Mouse (Mus musculus) hindbrain, embryonic 12.5 days (tissue): ENCODE measurements at regions not wholly inside any gene's neighbourhood (a gene's known extent, or its start where the extent isn't known, plus 50 kb on each side); places are given as distances from the start of the nearest gene placed in this dataset.

ENCODE experiments used
- ATAC-seq: fragments of 200-750 bp; cut with Nextera tagmentation; 2 replicates; pipeline ENCODE4 v1.8.0; 2017; ENCODE audit warnings: moderate TSS enrichment; ENCODE audit not compliant: low FRiP score
- H3K27ac ChIP-seq: fragments of 300-500 bp; sonication (generic); 2 replicates; pipeline ENCODE4 v1.5.1; 2016; ENCODE audit warnings: mild to moderate bottlenecking
- H3K27me3 ChIP-seq: fragments of 300-500 bp; sonication (generic); 2 replicates; pipeline ENCODE4 v1.6.1; 2016; ENCODE audit warnings: mild to moderate bottlenecking
- H3K36me3 ChIP-seq: fragments of 300-500 bp; sonication (generic); 2 replicates; pipeline ENCODE4 v1.6.1; 2016; ENCODE audit warnings: mild to moderate bottlenecking
- H3K4me1 ChIP-seq: fragments of 300-500 bp; sonication (generic); 2 replicates; pipeline ENCODE4 v1.6.1; 2016
- H3K4me2 ChIP-seq: fragments of 300-500 bp; sonication (generic); replicated peaks from 2 replicates; pipeline ENCODE4 v1.6.1; 2016; ENCODE audit warnings: mild to moderate bottlenecking
- H3K4me3 ChIP-seq: fragments of 300-500 bp; sonication (generic); 2 replicates; pipeline ENCODE4 v1.5.1; 2016; ENCODE audit warnings: mild to moderate bottlenecking
- H3K9ac ChIP-seq: fragments of 300-500 bp; sonication (generic); 2 replicates; pipeline ENCODE4 v1.6.1; 2016; ENCODE audit warnings: mild to moderate bottlenecking, moderate library complexity
- H3K9me3 ChIP-seq: fragments of 300-500 bp; sonication (generic); replicated peaks from 2 replicates; pipeline ENCODE4 v1.6.1; 2016; ENCODE audit warnings: mild to moderate bottlenecking
- WGBS: fragments of 180-500 bp; shearing (Covaris S2); methylation state at CpG from one replicate; pipeline ENCODE4 v1.1.7; 2016; 5-methylcytosine and 5-hydroxymethylcytosine counted together

DNA sequence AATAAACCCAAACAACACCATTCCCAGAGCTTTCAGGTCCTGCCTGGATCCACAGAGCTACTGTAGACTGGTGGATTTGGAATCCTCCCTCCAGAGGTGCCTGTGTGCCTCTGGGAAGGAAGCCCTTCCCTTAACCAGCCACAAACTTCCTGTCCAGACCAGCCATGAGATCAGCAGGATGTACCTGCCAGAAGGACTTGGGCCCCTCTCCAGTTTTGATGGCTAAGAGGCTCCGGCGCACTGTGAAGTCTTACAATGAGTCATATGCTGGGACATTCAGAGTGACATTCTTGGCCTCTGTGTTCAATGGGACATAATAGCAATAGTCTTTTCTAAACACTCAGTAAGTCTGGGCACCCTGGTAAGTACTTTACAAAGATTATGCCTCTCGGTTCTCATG lies 125.0 kb upstream of the Cdkn3 start:
- H3K4me2 ChIP-seq, result no peak overlapping the region
- H3K4me1 ChIP-seq, result peaks cover 4% of the 10 kb centered on the region
- no peak overlapping the region for H3K27ac ChIP-seq
- no peak for ATAC-seq
- H3K27me3 ChIP-seq, result peaks cover 15% of the 10 kb centered on the region
- WGBS, result 87% methylated on average over 3 of the region's 3 CpGs
- no peak overlapping the region for H3K4me3 ChIP-seq
- no peak overlapping the region for H3K9ac ChIP-seq
- H3K36me3 ChIP-seq, result no peaks in the 10 kb centered on the region
- no peaks in the 10 kb centered on the region for H3K9me3 ChIP-seq

DNA sequence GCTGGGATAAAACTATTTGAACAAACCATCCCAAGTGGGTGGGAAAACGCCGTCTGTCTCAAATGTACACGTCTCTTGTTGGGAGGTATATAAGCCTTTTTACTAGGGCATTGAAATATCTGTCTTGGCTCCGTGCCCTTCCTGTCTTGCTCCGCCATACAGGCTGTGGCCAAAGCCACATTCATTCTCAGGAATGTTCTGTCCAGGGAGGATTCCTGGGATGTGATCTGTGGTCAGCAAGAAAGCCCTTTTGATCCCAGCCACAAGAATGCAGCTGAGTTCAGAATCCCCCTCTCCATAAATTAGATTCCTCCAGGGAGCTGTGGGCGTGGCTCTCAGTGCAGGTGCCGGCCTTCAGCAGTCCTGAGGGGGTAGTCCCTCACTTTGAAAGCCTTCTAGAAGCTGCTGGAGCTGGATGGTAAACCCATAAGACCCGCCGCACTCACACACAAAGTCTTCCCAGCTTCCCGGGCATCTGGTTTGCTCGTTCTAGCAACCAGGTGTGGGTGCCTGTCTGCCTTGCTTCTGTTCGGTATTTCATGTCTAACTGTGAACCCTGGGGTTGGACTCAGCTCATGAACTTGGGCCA lies 125.6 kb upstream of the Cdkn3 start:
- WGBS, result 74% methylated on average over 12 of the region's 12 CpGs
- no peak overlapping the region for H3K4me3 ChIP-seq
- H3K9me3 ChIP-seq, result no peaks in the 10 kb centered on the region
- no peak overlapping the region for H3K9ac ChIP-seq
- ATAC-seq, result no peak
- no peak overlapping the region for H3K27ac ChIP-seq
- H3K4me1 ChIP-seq, result peaks cover 3% of the 10 kb centered on the region
- no peak overlapping the region for H3K4me2 ChIP-seq
- H3K36me3 ChIP-seq, result no peaks in the 10 kb centered on the region
- H3K27me3 ChIP-seq, result peaks cover 13% of the 10 kb centered on the region

DNA sequence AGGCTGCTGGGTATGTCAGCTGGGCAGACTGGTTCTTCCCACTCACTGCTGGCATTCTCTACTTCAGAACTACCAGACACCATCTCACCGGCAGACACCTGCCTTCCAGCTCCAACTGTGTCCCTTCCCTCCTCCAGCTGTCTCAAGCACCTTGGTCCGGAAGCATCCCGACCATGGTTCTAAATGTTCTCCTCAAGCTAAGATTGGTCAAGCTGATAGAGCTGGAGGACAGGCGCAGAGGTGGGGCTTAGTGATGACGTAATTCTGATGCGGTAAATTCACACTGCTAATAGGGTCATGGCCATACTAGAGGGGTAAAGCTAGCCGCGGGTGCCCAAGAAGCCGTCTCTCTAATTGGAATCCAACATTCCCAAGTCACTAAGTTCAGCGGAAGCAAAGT lies 126.1 kb upstream of the Cdkn3 start:
- H3K4me1 ChIP-seq, result no peaks in the 10 kb centered on the region
- WGBS, result 94% methylated on average over 10 of the region's 10 CpGs
- H3K9me3 ChIP-seq, result no peaks in the 10 kb centered on the region
- peaks cover 13% of the 10 kb centered on the region for H3K27me3 ChIP-seq
- no peak for ATAC-seq
- H3K4me3 ChIP-seq, result no peak overlapping the region
- no peak overlapping the region for H3K4me2 ChIP-seq
- no peak overlapping the region for H3K9ac ChIP-seq
- no peaks in the 10 kb centered on the region for H3K36me3 ChIP-seq
- no peak overlapping the region for H3K27ac ChIP-seq

DNA sequence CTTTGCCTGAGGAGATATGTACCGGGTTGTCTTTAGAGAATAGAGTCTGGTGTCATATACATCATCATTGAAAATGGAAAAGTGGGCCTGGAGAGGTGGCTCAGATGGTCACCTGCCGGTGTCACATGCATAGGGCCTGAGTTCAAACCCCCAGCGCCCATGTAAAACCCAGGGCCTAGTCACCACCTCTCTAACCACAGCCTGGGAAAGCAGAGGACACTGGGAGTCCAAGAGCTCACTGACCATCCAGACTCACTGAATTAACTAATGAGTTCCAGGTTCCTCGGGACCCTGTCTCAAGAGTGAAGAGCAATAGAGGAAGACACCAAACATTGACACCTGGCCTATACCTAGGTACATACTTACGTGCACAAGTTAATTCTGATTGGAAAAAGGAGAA lies 132.7 kb upstream of the Cdkn3 start:
- H3K9me3 ChIP-seq, result no peaks in the 10 kb centered on the region

DNA sequence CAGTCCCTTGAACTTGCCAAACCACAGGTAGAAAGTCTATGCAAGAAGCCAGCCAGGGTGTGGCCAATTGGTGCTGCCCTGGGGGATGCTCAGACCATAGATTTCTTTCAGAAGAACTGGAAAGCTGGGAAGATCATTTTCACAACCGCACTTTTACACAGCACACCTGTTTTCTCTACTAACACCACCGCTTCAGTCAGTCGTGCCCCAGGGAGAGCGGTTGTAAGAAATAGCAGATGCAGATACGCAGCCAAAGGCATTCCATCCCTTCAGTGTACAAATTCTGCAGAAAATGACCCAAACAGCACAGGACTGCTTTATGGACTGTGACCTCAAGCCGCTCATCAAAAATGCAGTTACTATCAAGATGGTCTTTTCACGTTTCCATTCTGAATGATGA lies 134.6 kb upstream of the Cdkn3 start:
- no peak for ATAC-seq
- H3K9ac ChIP-seq, result no peak overlapping the region

More for the DNA sequence above, 132.7 kb upstream of the Cdkn3 start:
- Histone ChIP-seq H3K36me3 (no peaks in the 10 kb centered on the region), H3K4me3 (no peak overlapping the region), H3K27me3 (no peaks in the 10 kb centered on the region), H3K4me1 (no peaks in the 10 kb centered on the region), H3K27ac (no peak overlapping the region), H3K9ac (no peak overlapping the region), H3K4me2 (no peak overlapping the region)
- ATAC-seq, result no peak
- 93% methylated on average over 5 of the region's 5 CpGs for WGBS

DNA sequence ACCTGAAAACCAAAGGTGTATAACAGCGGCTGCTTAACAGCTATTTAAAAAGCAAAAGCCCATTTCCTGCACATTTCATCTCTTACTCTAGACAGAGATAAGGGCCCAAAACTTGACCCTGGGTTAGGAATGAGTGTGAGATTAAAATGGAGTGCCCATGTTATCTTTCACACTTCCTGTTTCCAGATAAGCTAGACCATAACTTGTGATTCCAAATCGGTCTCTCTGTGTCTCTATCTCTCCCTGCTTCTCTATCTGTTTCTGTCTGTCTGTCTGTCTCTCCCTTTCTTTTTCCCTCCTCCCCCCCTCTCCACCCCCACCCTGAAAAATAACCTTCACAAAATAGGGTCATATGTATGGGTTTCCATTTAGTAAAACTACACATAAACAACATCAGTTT lies 136.7 kb upstream of the Cdkn3 start:
- Histone ChIP-seq H3K4me2 (no peak overlapping the region), H3K9ac (no peak overlapping the region), H3K27me3 (no peaks in the 10 kb centered on the region), H3K27ac (no peak overlapping the region), H3K4me3 (no peak overlapping the region), H3K9me3 (no peaks in the 10 kb centered on the region), H3K36me3 (no peaks in the 10 kb centered on the region), H3K4me1 (no peaks in the 10 kb centered on the region)
- WGBS, result 92% methylated on average over 2 of the region's 2 CpGs
- ATAC-seq, result no peak

More for the DNA sequence above, 134.6 kb upstream of the Cdkn3 start:
- H3K4me2 ChIP-seq, result no peak overlapping the region
- WGBS, result 79% methylated on average over 7 of the region's 7 CpGs
- no peaks in the 10 kb centered on the region for H3K9me3 ChIP-seq
- no peak overlapping the region for H3K27ac ChIP-seq
- H3K4me1 ChIP-seq, result no peaks in the 10 kb centered on the region
- H3K27me3 ChIP-seq, result no peaks in the 10 kb centered on the region
- no peak overlapping the region for H3K4me3 ChIP-seq
- H3K36me3 ChIP-seq, result no peaks in the 10 kb centered on the region

DNA sequence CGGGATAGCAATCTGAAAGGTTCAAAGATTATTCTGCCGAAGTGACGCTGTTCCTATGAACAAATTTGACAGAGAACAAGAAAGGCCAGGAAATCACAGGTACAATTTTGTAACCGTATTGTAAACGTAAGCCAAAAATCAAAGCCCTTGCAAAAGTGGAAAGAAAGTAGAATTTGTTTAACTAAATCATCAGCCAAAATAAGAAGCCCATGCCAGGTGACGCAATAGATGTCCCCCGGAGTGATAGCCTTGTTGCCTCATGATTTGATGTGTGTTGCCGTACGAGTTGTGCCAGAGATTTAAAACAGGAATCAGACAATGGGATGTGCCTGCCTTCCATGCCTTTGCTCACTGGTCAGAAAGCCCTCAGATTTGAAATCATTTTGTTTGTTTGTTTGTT lies 144.3 kb upstream of the Cdkn3 start:
- ATAC-seq, result no peak
- Histone ChIP-seq H3K4me3 (no peak overlapping the region), H3K4me2 (no peak overlapping the region), H3K27ac (no peak overlapping the region), H3K27me3 (no peaks in the 10 kb centered on the region), H3K9me3 (no peaks in the 10 kb centered on the region), H3K9ac (no peak overlapping the region), H3K36me3 (no peaks in the 10 kb centered on the region), H3K4me1 (no peaks in the 10 kb centered on the region)
- WGBS, result 90% methylated on average over 9 of the region's 9 CpGs

DNA sequence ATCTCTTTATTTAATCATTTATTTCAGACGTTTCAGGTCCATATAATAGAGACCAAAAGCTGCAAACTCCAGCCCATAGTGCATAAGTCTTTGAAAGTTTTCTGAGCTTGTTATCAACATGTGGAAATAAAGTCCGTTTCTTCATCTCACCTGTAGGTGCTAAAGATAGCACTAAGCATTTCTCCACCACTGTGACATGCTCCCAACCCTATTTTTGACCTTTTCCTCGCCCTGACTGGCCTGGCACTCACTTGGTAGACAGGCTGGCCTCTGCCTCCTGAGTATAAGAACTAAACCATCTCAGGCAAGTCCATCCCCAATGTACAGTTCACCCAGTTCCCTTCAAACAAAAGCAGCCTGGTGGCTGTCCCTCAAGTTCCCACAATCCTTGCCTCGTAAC lies 145.4 kb upstream of the Cdkn3 start:
- Histone ChIP-seq H3K36me3 (no peaks in the 10 kb centered on the region), H3K9me3 (no peaks in the 10 kb centered on the region), H3K4me2 (no peak overlapping the region), H3K9ac (no peak overlapping the region), H3K4me1 (no peaks in the 10 kb centered on the region), H3K27me3 (no peaks in the 10 kb centered on the region), H3K27ac (no peak overlapping the region), H3K4me3 (no peak overlapping the region)
- 73% methylated on average over 4 of the region's 4 CpGs for WGBS
- no peak for ATAC-seq

DNA sequence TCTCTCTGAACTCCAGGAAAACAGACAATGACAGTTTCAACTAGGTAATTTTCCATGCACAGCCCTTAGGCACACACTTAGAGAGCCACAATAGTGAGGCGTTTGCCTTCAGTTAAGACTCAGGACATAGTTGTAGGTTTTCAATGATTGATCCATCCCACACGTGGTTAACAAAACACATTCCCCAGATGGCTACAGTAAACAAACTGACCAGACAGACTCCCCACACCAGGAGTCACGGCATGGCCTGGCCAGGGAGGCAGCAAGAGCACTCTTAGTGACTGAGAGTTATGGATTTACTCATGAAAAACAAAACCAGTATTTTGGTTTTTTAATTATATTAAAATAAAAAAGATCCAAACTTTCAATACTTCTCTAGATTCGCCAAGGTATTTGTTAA lies 146.6 kb upstream of the Cdkn3 start:
- no peak for ATAC-seq
- no peaks in the 10 kb centered on the region for H3K27me3 ChIP-seq
- WGBS, result 48% methylated on average over 4 of the region's 4 CpGs

DNA sequence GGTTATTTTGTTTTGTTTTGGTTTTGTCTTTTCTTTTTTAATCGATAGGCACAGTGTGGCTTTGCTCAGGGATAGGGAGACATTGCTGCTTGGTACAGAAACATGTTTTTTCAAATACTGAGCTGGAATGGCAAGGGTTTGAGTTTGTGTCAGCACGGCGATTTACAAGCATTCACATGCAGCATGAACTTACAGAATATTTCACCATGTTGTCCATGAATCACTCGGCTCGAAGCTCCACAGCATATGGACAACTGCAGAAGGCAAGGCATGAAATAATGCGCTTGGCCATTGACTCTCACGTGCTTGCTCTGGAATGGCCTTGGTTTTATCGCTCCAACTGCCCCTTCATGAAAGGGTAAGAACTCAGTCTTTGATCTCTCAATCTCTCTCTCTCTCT lies 147.1 kb upstream of the Cdkn3 start:
- Histone ChIP-seq H3K9me3 (peaks cover 4% of the 10 kb centered on the region; the same call in 1 of the 2 replicates), H3K27ac (no peak overlapping the region), H3K27me3 (peaks cover under 1% of the 10 kb centered on the region; the same call in 1 of the 2 replicates), H3K4me2 (no peak overlapping the region), H3K36me3 (no peaks in the 10 kb centered on the region), H3K4me1 (no peaks in the 10 kb centered on the region), H3K4me3 (no peak overlapping the region), H3K9ac (no peak overlapping the region)
- WGBS, result 89% methylated on average over 8 of the region's 8 CpGs
- no peak for ATAC-seq

More for the DNA sequence above, 146.6 kb upstream of the Cdkn3 start:
- Histone ChIP-seq H3K4me1 (no peaks in the 10 kb centered on the region), H3K27ac (no peak overlapping the region), H3K4me2 (no peak overlapping the region), H3K36me3 (no peaks in the 10 kb centered on the region), H3K4me3 (no peak overlapping the region), H3K9me3 (no peaks in the 10 kb centered on the region), H3K9ac (no peak overlapping the region)

DNA sequence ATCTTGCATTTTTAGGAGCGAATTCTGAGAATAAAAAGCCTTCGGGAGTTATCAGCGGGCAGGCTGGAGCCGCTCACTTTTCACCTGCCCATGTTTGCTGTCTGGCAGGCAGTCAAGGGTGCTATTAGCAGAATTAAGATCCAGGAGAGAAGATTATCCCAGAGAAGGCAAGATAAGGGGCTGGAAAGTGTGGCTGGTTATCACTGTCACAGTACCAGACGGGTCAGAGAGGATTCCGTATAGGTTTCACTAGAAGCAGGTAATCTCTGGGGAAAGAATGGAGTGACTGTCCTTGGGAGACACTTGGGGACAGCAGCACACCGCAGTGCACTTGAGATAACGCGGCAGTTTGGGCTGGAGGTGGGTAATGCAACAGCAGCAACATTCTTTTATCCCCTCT lies 147.8 kb upstream of the Cdkn3 start:
- Histone ChIP-seq H3K9me3 (peaks cover 4% of the 10 kb centered on the region; the same call in 1 of the 2 replicates), H3K4me2 (no peak overlapping the region), H3K27me3 (peaks cover 3% of the 10 kb centered on the region; the same call in 1 of the 2 replicates), H3K36me3 (no peaks in the 10 kb centered on the region), H3K27ac (no peak overlapping the region), H3K4me1 (no peaks in the 10 kb centered on the region), H3K4me3 (no peak overlapping the region), H3K9ac (no peak overlapping the region)
- 69% methylated on average over 9 of the region's 9 CpGs for WGBS
- no peak for ATAC-seq

DNA sequence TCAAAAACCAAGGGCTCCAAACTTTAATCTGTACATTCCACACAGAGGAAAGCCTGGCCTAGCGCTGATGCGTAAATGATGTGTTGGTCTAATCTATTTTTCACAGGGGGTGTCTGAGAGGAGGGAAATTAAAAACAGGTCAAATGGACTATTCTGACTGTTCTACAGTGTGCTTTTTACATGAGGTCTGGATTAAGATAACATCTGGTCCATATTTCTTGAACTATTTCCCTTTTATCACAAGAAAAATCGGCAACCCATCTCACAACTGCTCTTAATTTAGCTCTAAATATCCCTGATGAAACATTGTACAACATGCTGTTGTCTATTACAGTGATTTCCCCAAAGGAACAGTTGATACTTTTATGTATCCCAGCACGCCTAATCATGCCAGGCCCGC lies 149.4 kb upstream of the Cdkn3 start:
- H3K36me3 ChIP-seq, result no peaks in the 10 kb centered on the region
- no peak overlapping the region for H3K27ac ChIP-seq
- H3K9me3 ChIP-seq, result peaks cover 4% of the 10 kb centered on the region; the same call in 1 of the 2 replicates
- H3K27me3 ChIP-seq, result peaks cover 3% of the 10 kb centered on the region; the same call in 1 of the 2 replicates
- ATAC-seq, result no peak
- no peak overlapping the region for H3K4me3 ChIP-seq
- H3K4me1 ChIP-seq, result no peaks in the 10 kb centered on the region
- WGBS, result 91% methylated on average over 5 of the region's 5 CpGs
- no peak overlapping the region for H3K4me2 ChIP-seq
- no peak overlapping the region for H3K9ac ChIP-seq

DNA sequence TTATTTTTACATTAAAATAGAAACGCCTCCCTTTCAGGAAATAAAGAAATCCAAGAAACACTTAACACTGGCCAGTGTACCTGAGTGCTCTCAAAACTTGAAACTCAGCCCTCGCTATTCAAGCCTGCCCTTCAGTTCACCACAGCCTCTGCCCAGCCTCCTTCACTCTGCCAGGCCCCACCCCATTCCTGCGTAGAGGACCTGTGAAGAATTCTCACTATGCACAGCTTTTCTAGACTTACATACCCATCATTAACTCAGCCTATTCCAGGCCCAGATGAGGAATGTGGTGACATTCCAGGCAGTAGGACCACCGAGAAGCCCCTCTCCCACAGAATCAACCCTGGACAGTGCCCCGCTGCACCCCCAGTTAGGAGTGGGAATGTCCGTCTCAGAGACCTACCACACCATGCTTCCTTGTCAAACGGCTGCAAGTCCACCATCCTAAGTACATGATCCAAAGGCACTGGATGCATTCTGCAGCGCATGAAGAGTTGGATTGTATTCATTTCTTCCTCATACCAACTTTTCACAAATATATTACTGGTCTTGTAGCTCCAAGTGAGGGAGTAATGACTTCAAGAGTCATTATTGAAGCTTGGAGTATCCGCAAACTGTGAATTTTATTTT lies 150.0 kb upstream of the Cdkn3 start:
- 85% methylated on average over 9 of the region's 9 CpGs for WGBS
- Histone ChIP-seq H3K27ac (no peak overlapping the region), H3K27me3 (peaks cover 3% of the 10 kb centered on the region; the same call in 1 of the 2 replicates), H3K9ac (no peak overlapping the region), H3K4me3 (no peak overlapping the region), H3K4me2 (no peak overlapping the region), H3K4me1 (peaks cover 4% of the 10 kb centered on the region), H3K9me3 (peaks cover 4% of the 10 kb centered on the region; the same call in 1 of the 2 replicates), H3K36me3 (no peaks in the 10 kb centered on the region)
- no peak for ATAC-seq
